Mouse (Mus musculus): ENCODE measurements around the gene Hist1h2ac. TPM values are rescaled to one million over a fixed set of nuclear protein-coding genes. Genes with fewer than 3 reads are reported as not detected.

Hist1h2ac gene
- polyA plus RNA-seq (2021; fragmentation: Nextera tagmentation) = 0.88 and 1.6 TPM in 2 replicates
- long read RNA-seq, experiment 1, partial matches to known transcripts = 0 of 1 reads
- long read RNA-seq, experiment 1, other reads (novel, unspliced or antisense) = 0 of 1 reads
- long read RNA-seq, experiment 2, partial matches to known transcripts = 0 of 4 reads
- long read RNA-seq, experiment 2, other reads (novel, unspliced or antisense) = 0 of 4 reads

GRCm38 (mm10) chr13:23683755-23684281 is at the start of gene Hist1h2ac, which contains the start of gene Hist1h2bc:
Gene Hist1h2ac, minus strand, starts transcription at chr13:23683948.
Gene Hist1h2bc, plus strand, starts transcription at chr13:23684199.

DNA sequence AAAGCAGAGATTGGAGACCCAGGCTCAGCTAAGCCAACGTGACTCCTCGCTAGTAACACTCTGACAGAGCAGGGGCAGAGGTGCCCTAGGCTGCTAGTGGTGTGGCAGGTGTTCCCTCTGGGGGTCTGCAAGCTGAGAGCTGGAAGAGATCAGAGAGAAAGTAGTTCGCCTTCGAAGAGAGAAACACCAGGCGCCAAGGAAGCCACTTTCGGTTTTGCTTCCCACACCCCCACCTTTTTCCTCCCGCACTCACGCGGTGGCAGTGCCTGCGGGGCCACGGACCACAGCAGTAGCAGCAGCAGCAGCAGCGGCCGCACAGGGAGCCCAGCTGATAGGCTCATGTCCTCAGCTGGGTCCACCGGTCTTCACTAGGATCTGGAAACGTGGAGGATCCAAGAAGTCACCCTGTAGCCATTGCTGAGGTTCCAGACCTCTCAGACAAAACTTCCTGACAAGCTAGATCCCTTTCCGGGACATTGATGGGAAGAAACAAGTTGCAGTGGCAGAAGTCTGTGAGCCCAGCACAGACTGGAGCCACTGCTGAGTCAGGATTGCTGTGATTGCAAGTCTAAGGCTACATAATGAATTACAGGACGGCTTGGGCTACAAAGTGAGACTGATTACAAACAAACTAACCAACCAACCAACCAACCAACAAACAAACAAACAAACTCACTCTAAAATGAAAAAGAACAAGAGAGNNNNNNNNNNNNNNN is 26.8 kb upstream of the Hist1h2ac start, which contains the start of gene Hfe:
Gene Hfe (minus strand): TSS at position 481 of the 716 bp plus-strand sequence.

GRCm38 (mm10) chr13:23698300-23698693 is 14.5 kb upstream of the Hist1h2ac start, which contains the start of gene Hist1h4c:
Gene Hist1h4c, minus strand, starts transcription at chr13:23698454.

GRCm38 (mm10) chr13:23695514-23695913 is 11.8 kb upstream of the Hist1h2ac start, which contains the start of gene Hist1h1t:
Gene Hist1h1t, plus strand, starts transcription at chr13:23695814.

Other genes with a start within 250 kb of the Hist1h2ac start
- gene Btn1a1, start 218.0 kb downstream of the Hist1h2ac start, polyA plus RNA-seq (2021; fragmentation: Nextera tagmentation) = 0.03 TPM in 1 of 2 replicates, not detected in the other
- 0.49 and 0.70 TPM in 2 replicates for gene Btn2a2, start 195.1 kb downstream of the Hist1h2ac start, polyA plus RNA-seq (2021; fragmentation: Nextera tagmentation)
- 37.4 and 58.8 TPM in 2 replicates for gene Hist1h4h, start 152.9 kb downstream of the Hist1h2ac start, polyA plus RNA-seq (2021; fragmentation: Nextera tagmentation)
- gene Hist1h2af, start 150.0 kb downstream of the Hist1h2ac start, polyA plus RNA-seq (2021; fragmentation: Nextera tagmentation) = 0.54 TPM in 1 of 2 replicates, not detected in the other
- not detected in 2 replicates for gene Hist1h3g, start 148.5 kb downstream of the Hist1h2ac start, polyA plus RNA-seq (2021; fragmentation: Nextera tagmentation)
- gene Hist1h2bh, start 140.6 kb downstream of the Hist1h2ac start, polyA plus RNA-seq (2021; fragmentation: Nextera tagmentation) = 0.20 and 0.25 TPM in 2 replicates
- 0.13 and 0.29 TPM in 2 replicates for gene Hist1h3f, start 139.9 kb downstream of the Hist1h2ac start, polyA plus RNA-seq (2021; fragmentation: Nextera tagmentation)
- gene Hist1h4f, start 132.3 kb downstream of the Hist1h2ac start, polyA plus RNA-seq (2021; fragmentation: Nextera tagmentation) = not detected in 2 replicates
- gene Hist1h1d, start 130.7 kb downstream of the Hist1h2ac start, polyA plus RNA-seq (2021; fragmentation: Nextera tagmentation) = 0.02 and 0.05 TPM in 2 replicates
- 0.88 and 1.3 TPM in 2 replicates for gene Hist1h3e, start 121.6 kb downstream of the Hist1h2ac start, polyA plus RNA-seq (2021; fragmentation: Nextera tagmentation)
- 4.0 and 7.7 TPM in 2 replicates for gene Hist1h2ae, start 112.7 kb downstream of the Hist1h2ac start, polyA plus RNA-seq (2021; fragmentation: Nextera tagmentation)
- 1.3 and 2.6 TPM in 2 replicates for gene Hist1h2bg, start 112.6 kb downstream of the Hist1h2ac start, polyA plus RNA-seq (2021; fragmentation: Nextera tagmentation)
- gene Hist1h2bf, start 109.8 kb downstream of the Hist1h2ac start, polyA plus RNA-seq (2021; fragmentation: Nextera tagmentation) = 0.73 TPM in 1 of 2 replicates, not detected in the other
- 0.59 TPM in 1 of 2 replicates, not detected in the other for gene Hist1h2ad, start 109.6 kb downstream of the Hist1h2ac start, polyA plus RNA-seq (2021; fragmentation: Nextera tagmentation)
- 0.18 and 0.33 TPM in 2 replicates for gene Hist1h3d, start 108.2 kb downstream of the Hist1h2ac start, polyA plus RNA-seq (2021; fragmentation: Nextera tagmentation)
- gene Hist1h4d, start 102.3 kb downstream of the Hist1h2ac start, polyA plus RNA-seq (2021; fragmentation: Nextera tagmentation) = 6.4 and 8.7 TPM in 2 replicates
- gene Hist1h2be, start 62.8 kb downstream of the Hist1h2ac start, polyA plus RNA-seq (2021; fragmentation: Nextera tagmentation) = 3.2 TPM in 2 replicates
- 7.8 and 10.6 TPM in 2 replicates for gene Hist1h1e, start 61.4 kb downstream of the Hist1h2ac start, polyA plus RNA-seq (2021; fragmentation: Nextera tagmentation)
- gene Hist1h2bc, start 251 bp upstream of the Hist1h2ac start, polyA plus RNA-seq (2021; fragmentation: Nextera tagmentation) = 101 and 115 TPM in 2 replicates
- gene Hist1h1t, start 11.9 kb upstream of the Hist1h2ac start, polyA plus RNA-seq (2021; fragmentation: Nextera tagmentation) = not detected in 2 replicates
- 2.1 and 4.0 TPM in 2 replicates for gene Hist1h4c, start 14.5 kb upstream of the Hist1h2ac start, polyA plus RNA-seq (2021; fragmentation: Nextera tagmentation)
- gene Hfe, start 26.9 kb upstream of the Hist1h2ac start, polyA plus RNA-seq (2021; fragmentation: Nextera tagmentation) = 3.9 and 4.3 TPM in 2 replicates
- gene Hist1h1c, start 54.9 kb upstream of the Hist1h2ac start, polyA plus RNA-seq (2021; fragmentation: Nextera tagmentation) = 7.4 and 7.6 TPM in 2 replicates
- 0.53 TPM in 1 of 2 replicates, not detected in the other for gene Hist1h3c, start 61.7 kb upstream of the Hist1h2ac start, polyA plus RNA-seq (2021; fragmentation: Nextera tagmentation)
- gene Hist1h2bb, start 62.8 kb upstream of the Hist1h2ac start, polyA plus RNA-seq (2021; fragmentation: Nextera tagmentation) = 0.45 TPM in 1 of 2 replicates, not detected in the other
- 2.6 and 2.8 TPM in 2 replicates for gene Hist1h2ab, start 67.2 kb upstream of the Hist1h2ac start, polyA plus RNA-seq (2021; fragmentation: Nextera tagmentation)
- 0.40 TPM in 1 of 2 replicates, not detected in the other for gene Hist1h3b, start 68.3 kb upstream of the Hist1h2ac start, polyA plus RNA-seq (2021; fragmentation: Nextera tagmentation)
- not detected in 2 replicates for gene Hist1h4b, start 73.1 kb upstream of the Hist1h2ac start, polyA plus RNA-seq (2021; fragmentation: Nextera tagmentation)
- 0.47 TPM in 1 of 2 replicates, not detected in the other for gene Hist1h4a, start 77.3 kb upstream of the Hist1h2ac start, polyA plus RNA-seq (2021; fragmentation: Nextera tagmentation)
- gene Hist1h3a, start 78.4 kb upstream of the Hist1h2ac start, polyA plus RNA-seq (2021; fragmentation: Nextera tagmentation) = not detected in 2 replicates
- gene Hist1h1a, start 79.7 kb upstream of the Hist1h2ac start, polyA plus RNA-seq (2021; fragmentation: Nextera tagmentation) = not detected in 2 replicates
- not detected in 2 replicates for gene Trim38, start 86.0 kb upstream of the Hist1h2ac start, polyA plus RNA-seq (2021; fragmentation: Nextera tagmentation)
- not detected in 2 replicates for gene Slc17a2, start 123.0 kb upstream of the Hist1h2ac start, polyA plus RNA-seq (2021; fragmentation: Nextera tagmentation)
- gene Slc17a3, start 155.5 kb upstream of the Hist1h2ac start, polyA plus RNA-seq (2021; fragmentation: Nextera tagmentation) = not detected in 2 replicates
- gene Slc17a1, start 183.8 kb upstream of the Hist1h2ac start, polyA plus RNA-seq (2021; fragmentation: Nextera tagmentation) = not detected in 2 replicates
- not detected in 2 replicates for gene Slc17a4, start 231.1 kb upstream of the Hist1h2ac start, polyA plus RNA-seq (2021; fragmentation: Nextera tagmentation)